Mouse (Mus musculus) heart, postnatal 10 days (tissue): ENCODE data around the gene Atp6v0e. TPM values are rescaled to one million over a fixed set of nuclear protein-coding genes. Genes with fewer than 3 reads are reported as not detected.
A peak's percentile ranks its signal among the peaks of the same experiment; 100 is the strongest.

ENCODE experiments used
- DNase-seq, 2 experiments: peaks; one replicate each; pipeline ENCODE4 v3.0.0; 2021
- intact Hi-C: fragments of 180-260 bp; cut with DNase I; formaldehyde crosslinking; loops from one replicate; pipeline ENCODE4 v1.15.1; 2025
- total RNA-seq, 2 experiments: library from RNA; stranded (reverse); gene quantifications; 2 replicates each; pipeline ENCODE4 v1.2.3; 2021

The Atp6v0e gene
- 10 to 100 TPM; 87.1 to 87.8 TPM for total RNA-seq

DNA sequence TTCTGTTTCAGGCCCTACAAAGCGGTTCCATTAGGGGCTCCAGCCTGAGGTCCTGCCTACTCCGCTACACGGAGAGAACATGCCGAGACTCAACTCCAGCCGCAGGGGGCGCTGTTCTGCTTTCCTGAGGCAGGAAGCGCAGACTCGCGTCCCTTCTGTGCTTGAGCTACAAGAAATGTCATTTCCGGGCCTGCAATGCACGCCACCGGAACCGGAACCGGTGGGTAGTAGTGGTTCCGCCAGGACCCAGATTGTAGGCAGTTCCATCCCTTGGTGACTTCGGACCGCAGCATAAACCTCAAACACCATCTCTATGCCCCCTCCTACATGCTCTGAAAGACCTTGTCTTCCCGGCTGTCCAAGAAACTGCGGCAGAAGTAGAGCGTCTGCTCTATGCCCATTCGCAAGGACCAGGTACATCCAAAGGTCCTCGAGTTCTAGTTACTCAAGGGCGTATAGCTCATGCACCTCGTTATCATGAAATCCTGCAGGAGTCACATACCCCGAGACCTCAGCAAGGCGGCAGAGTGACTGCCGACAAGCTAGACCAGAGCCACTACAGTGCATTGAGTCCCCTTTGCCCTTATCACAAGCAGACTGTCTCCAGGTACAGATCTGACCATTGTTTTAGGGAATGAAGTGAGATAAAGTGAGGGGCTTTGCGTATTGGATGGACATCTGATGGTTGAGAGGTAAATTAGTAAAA lies at the start of gene Atp6v0e:
Gene Atp6v0e, plus strand, starts transcription at position 254 of the 706 bp plus-strand sequence.
- peak; percentile 96 to 98 for DNase-seq
- intact Hi-C loops: loop anchor here (5.0 kb wide), 1 partner anchor 49 kb away; no protein-coding TSS in a partner anchor

DNA sequence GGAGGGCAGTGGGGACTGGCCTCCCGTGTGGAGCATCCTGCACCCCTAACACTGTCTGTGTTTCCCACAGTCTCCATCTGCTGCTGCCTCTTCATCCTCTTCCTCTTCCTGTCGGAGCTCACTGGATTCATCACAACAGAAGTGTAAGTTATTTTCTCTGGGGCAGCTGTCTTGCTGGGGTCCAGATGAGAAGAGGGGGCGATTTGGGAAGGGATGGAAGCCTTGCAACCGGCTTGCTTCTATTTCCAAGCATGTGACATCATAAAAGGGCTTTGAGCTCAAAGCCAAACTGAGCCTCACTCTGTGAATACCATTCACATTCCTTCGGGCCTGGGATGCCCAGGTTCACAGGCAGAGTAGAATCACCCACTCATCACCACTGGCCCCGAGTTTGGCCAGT lies 48.7 kb upstream of the Atp6v0e start:
- DNase-seq: no peak
- intact Hi-C loops: no loop called here

DNA sequence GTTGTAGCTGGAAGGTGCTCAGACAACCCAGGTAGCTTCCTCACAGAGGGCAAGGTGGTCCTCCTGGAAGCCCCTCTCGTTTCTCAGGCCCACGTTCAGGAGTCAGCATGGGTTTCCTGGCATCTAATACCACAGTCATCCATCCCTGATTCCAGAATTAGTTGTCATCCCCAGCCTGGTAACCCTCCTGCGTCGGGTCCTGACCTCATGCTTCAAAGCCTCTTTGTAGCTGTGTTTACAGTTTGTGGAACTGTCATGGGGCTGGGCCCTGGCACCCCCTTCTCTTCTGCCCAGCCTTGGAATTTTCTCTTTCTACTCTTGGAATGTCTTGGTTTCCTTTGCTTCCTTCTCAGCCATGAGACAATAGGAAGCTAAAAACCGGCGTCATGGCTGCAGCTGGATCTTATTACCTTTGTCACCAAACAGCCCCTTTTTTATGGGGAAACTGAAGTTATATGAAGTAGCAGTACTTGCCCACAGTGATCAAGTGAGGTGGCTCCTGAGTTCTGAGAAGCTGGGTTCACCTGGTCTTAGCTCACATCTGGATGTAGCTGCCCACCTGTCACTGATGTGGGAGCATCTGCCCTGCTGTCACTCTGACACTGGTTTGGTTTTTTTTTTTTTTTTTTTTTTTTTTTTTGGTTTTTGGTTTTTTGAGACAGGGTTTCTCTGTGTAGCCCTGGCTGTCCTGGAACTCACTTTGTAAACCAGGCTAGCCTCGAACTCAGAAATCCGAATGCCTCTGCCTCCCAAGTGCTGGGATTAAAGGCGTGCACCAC lies 48.1 kb upstream of the Atp6v0e start:
- no peak for DNase-seq

DNA sequence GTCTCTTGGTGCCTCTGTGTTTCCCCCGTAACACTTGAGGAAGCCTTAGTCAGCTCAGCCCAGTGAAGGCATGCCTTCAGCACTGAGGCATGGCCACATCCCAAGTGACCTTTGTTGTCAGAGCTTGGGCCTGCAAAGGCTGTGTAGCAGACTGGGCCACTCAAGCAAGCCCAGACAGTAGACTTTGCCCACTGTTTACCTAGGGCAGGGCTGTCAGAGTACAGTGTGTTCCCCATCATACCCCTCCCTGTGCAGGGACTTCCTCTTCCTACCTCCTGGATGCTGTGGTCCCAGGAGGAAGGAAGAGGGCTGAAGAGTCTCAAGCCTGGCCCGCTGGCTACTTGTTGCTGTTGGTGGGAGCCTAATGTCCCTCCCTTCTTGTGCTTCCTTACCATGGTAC lies 46.3 kb upstream of the Atp6v0e start:
- intact Hi-C loops: loop anchor here (2.0 kb wide), 1 partner anchor 14 kb away; no protein-coding TSS in a partner anchor
- DNase-seq: no peak

More for the DNA sequence above, 48.1 kb upstream of the Atp6v0e start:
- intact Hi-C loops: no loop called here

DNA sequence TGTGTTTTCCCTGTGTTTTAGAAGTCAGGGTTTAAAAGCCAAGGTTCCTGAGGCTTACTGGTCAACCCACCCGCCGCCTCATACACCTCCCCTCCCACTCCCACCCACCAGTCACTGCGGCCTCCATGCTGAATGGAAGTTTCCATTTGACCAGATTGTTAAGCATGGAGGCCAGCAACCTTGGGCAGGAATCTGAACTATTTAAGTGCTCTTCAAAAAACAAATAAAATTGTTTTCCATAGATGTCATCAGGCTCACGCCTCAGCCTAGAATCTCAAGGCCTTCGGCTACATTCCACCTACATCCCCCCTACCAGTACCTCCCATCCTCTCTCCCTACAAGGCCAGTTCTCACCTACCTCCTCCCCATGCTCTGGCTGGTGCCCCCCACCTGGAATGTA lies 44.5 kb upstream of the Atp6v0e start:
- intact Hi-C loops: no loop called here
- no peak for DNase-seq

DNA sequence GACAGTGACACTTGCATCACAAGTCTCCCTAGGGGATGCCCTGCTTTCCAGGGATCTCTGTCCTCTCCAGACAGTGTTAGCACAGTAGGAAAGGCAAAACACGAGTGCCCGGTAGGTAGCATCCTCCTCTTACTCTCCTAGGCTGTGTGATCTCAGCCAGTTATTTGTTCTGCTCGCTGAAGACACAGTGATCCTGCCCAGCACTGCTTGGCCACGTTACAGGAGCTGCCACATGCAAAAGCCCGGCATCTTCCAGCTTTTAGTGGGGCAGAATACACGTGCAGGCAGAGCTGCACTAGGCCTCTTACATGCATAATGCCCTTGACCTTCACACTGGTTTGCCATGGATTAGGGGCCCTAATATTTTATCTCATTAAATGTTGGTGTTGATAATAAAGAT lies 43.5 kb upstream of the Atp6v0e start:
- intact Hi-C loops: no loop called here
- no peak for DNase-seq

DNA sequence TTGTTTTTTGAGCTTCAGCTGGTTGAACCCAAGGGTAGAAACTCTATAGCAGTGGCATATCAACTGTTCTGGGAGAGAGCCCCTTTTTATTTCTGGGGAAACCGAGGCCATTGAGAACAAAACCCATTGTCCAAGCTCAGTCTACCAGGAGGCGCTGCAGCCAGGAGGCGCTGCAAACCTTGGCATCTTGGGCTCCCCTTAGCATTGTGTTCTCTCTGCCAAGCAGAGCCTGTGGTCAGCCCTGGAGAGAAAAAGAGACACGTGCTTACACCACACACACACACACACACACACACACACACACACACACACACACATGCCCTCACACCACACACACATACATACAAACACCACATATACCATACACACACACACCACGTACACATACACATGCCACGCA lies 42.7 kb upstream of the Atp6v0e start:
- intact Hi-C loops: loop anchor here (2.0 to 5.0 kb wide), 2 partner anchors 35 to 113 kb away; no protein-coding TSS in a partner anchor
- DNase-seq: no peak

DNA sequence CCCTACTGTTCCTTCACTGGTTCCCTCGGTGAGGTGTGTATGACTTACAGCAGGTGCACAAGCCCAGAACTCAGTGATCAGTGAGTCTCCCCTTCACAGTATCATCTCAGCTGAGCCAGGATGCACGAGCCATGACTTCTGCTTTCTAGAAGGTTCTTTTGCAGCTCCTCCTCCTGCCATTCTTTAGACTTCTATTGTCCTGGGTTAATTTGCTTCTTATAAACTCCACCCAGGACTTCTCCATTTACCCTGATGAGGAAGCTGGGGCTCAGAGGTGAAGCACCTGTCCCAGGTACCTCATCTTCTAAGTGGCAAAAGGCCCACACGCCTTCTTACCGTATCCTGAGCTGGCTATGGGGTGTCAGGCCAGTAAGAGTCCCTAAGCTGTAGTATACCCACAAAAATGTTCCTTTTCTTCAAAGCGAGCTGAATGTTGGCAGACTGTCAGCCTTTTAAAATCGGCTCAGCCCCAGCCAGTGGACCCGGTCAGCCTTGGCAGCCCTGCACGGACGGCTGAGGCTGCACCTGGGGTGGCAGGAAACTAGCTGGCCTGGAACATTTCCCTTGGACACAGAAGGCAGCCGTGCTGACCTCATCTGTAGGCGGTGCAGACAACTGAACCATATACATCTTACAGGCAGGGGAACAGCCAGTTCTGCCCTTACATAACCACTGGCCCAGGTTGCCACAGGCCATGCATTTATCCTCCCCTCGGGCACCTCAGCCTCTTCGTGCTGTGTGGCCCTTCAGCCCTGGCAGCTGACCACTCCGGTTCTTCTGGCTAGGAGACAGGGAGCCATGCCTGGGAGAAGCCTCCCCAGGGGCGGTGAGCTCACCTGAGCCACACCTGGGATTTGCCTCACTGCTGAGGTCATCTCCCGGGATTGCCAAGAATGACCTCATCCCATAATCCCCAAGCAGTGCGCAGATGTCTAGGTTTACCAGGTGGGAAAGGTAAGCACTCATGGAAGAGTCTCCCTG lies 42.0 kb upstream of the Atp6v0e start:
- intact Hi-C loops: loop anchor here (2.0 to 5.0 kb wide), 2 partner anchors 36 to 114 kb away; no protein-coding TSS in a partner anchor
- DNase-seq: peak; percentile 71 to 79

DNA sequence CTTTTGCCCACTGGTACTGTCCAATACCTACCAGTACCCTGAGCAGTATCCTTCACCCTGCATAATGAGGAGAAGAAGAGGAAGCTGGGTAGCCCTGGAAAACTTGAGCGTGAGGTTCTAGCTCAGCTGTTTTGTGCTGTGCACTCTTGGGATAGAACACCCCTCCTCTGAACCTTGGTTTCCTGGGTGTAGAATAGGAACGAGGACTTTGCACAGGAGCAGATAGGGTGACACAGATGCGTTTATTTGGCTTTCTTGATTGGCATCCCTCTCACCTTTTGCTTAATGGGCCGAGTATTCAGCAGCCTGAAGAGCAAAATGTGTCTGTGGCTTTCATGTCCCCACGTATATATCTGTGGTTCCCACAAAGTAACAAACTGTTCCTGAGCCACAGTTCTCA lies 41.1 kb upstream of the Atp6v0e start:
- intact Hi-C loops: loop anchor here (2.0 to 5.0 kb wide), 2 partner anchors 37 to 115 kb away; no protein-coding TSS in a partner anchor

DNA sequence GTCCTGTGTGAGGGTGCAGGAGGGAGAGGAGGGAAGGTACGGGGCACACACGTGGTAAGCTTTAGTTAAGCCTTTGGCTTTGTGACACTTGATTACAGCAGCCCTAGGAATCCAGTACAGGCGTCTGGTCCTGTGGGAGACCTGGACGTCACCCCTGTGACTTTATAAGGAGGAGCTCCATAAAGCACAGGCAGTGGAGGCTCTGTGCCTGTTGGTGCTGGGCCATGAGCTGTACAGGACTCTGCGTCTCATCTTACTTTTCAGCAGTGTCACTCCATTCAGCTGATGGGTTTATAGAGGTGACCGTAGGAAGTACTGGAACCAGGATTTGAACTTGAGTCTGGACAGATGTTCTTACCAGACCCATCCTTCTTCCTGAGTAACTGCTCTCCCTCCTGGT lies 39.0 kb upstream of the Atp6v0e start:
- DNase-seq: no peak
- intact Hi-C loops: loop anchor here (5.0 kb wide), 1 partner anchor 117 kb away; no protein-coding TSS in a partner anchor

More for the DNA sequence above, 41.1 kb upstream of the Atp6v0e start:
- DNase-seq: no peak

DNA sequence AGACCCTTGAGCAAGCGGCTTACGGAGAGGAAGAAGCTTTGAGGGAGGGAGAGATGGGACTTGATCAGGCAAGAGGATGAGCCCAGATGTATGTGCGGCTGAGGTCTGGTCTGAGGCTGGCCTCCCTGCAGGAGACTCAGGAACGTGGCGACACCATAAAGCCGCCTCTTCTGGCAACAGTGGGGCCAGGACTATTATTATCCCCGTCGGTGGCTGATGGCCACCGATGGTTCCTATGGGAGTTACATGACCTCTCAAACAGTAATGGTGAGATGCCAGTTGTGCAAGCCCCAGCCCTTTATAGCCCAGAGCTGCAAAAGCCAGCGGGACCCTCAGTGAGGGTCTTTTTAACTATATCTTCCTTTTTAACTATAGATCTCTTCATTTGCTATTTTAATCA lies 38.0 kb upstream of the Atp6v0e start:
- intact Hi-C loops: loop anchor here (5.0 kb wide), 1 partner anchor 118 kb away; no protein-coding TSS in a partner anchor

DNA sequence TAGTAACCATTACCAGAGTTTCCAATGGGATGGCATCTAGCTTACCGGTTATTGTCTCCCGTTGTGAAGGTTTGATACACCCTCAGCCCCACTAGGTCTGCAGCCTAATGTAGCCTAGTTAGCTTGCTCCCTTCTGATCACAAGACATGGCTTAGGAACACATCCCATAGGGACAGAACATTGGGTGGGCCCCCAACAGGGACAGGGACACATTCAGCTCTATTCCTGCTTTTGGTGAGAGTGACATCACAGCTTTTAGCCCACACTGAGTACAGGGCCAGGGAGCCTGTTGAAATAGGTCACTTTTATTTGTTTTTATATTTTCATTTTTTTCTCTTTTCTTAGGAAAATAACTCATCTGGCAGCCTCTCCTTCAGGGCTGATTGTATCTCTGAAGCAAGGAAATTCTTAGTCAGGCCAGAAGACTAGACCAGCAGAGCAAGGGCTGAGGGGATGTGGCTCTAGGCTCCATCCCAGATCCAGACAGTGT lies 37.5 kb upstream of the Atp6v0e start:
- intact Hi-C loops: no loop called here
- no peak for DNase-seq

More for the DNA sequence above, 38.0 kb upstream of the Atp6v0e start:
- peak in 1 of 2 experiments; percentile 50 for DNase-seq

DNA sequence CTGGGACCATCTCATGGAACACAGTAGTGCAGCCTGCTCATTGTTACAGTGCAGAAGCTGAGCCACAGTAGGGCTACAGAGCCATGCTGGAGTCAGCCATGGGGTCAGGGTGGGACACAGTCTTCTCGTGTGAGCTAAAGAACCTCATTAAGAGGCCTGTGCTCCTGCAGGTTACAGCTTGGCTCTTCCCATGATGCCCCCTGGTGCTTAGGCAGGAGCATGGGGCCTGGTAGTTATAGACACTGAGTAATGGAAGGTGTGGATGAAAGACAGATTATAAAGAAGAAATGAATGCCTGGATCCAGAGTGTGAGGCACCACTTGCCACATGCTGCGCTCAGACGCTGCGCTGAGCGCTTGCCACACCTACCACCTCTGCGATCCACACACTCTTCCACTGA lies 34.6 kb upstream of the Atp6v0e start:
- intact Hi-C loops: no loop called here

DNA sequence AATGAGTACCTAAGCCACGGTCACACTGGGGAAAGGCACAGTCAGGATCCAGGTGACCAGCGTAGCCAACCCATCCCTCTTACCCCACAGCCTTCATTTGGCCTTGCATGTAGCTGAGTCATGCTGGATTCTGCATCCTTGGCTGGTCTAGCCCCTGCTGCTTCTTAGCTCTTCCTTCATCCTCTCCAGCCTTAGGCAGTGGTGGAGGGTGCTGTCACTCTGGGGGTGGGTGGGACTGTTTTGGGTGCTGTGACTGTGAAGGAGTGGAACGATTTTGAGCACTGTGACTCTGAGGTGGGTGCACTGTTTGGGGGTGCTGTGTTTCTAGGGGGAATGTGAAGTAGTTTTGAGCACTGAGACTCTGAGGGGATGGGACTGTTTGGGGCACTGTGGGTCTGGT lies 34.1 kb upstream of the Atp6v0e start:
- intact Hi-C loops: no loop called here
- no peak for DNase-seq

More for the DNA sequence above, 34.6 kb upstream of the Atp6v0e start:
- no peak for DNase-seq

DNA sequence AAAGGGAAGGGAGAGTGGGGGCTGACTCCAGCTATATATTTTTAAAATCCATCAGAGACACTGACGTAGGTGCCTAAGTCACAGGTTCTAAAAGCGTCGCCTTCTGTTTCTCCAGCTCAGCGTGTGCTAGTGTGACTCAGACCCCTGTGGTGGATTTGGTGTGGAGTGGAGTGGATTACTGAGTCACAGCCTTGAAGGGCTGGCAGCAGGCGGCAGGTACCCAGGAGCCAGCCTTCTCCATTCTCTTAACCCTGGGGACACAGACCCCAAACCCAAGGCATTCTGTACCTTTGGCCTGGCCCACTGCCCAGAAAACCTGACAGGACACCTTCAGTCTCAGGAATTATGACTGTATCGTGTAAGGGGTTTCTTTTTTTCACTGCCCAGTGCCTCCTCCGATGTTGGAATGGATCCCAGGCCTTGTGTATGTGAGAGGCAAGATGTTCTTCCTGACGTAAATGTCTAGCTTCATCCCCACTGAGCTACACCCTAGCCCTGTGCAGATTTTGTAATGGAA lies 31.2 kb upstream of the Atp6v0e start:
- DNase-seq: no peak
- intact Hi-C loops: no loop called here

DNA sequence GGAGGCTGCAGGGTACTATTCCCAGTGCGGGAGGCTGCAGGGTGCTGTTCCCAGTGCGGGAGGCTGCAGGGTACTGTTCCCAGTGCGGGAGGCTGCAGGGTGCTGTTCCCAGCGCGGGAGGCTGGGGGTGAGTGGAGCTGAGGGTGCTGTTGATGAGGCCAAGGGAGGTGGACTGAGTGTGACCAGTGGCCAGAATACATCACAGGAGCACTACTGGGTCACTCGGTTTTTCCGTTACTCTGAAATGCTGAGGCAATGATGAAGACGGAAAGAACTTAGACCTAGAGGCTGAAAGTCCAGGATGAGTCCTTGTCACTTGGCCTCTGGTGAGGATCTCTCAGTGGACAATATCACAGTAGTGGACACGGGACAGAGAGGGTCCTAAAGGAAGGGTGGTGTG lies 29.8 kb upstream of the Atp6v0e start:
- DNase-seq: no peak
- intact Hi-C loops: no loop called here

DNA sequence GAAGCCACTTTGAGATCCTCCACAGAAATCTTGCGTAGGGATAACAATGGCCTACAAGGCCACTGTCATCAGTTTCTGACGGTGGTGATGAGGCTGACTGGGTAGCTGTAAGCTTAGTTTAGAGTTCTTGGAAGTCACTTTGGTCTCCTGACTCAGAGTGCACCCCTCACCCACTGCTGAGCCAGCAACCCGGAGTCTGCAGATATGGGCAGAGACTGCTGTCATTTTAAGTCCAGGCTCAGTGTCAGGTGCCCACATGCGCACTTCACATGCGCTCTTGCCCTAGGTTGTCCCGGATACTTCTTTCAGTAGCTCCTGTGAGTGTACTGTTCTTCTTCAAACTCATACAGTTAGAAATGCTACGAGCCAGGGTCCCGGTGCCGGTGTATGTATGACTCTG lies 29.1 kb upstream of the Atp6v0e start:
- intact Hi-C loops: no loop called here
- DNase-seq: no peak

DNA sequence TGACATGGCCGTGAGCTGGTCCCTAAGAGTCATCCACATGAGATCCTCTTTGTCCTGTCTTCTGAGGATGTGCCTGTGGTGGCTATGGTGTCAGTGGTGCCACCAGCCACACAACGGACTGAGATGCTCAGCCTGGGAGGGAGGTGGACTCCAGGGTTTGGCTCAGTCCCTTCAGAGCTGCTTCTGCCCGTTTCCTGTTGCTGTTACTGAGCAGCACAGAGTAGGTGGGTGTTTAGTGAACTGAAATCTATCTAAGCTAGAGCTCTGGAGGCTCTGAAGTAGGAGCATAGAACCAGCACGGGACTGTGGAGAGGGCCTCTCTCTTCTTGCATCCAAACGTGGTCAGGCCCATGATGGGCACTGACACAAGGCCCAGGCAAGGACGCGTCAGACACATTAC lies 28.5 kb upstream of the Atp6v0e start:
- DNase-seq: no peak

DNA sequence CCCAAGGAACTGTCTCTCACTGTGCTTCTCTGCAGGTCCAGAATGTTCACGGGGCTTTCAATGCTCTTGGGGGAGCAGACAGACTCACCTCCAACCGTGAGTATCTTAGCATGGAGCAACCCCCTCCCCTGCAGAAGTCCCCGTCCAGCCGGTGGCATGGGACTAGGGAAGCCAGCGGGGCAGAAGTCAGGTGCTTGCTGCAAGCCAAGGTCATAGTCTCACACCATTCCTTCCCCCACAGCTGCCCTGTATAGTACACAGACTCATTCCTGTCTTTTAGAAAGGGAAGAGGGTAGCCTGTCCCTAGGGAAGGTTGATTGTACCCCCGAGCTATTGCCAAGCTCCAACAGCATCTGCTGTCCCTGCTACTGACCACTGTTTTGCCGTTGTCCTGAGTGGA lies 27.1 kb upstream of the Atp6v0e start:
- intact Hi-C loops: loop anchor here (5.0 kb wide), 1 partner anchor 324 kb away; no protein-coding TSS in a partner anchor
- DNase-seq: no peak

More for the DNA sequence above, 28.5 kb upstream of the Atp6v0e start:
- intact Hi-C loops: no loop called here

DNA sequence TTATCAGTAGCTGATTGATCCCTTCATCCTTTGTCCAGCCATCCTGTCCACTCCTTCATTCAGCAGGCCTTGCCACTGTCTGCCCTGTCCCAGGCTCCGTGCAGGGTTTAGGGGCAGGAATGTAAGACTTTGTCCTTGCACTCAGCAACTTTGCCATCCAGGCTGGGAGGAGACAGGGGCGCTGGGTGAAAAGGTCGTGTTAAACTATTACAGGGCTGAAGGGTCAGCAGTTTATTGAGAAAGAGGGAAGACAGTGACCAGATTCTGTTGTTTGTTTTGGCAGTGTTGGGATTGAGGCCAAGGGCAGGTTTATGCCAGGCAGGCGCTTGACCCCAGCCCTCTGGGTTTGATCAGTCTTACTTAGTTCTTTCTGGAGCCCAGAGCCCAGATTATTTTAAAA lies 25.2 kb upstream of the Atp6v0e start:
- no peak for DNase-seq
- intact Hi-C loops: loop anchor here (1.0 to 5.0 kb wide), 4 partner anchors 41 to 326 kb away; no protein-coding TSS in a partner anchor
